Mouse (Mus musculus) stomach, postnatal 0 days (tissue): Measurements from ENCODE around the gene Tmem41b.

Experiments
- CTCF ChIP-seq: IDR thresholded peaks from 2 replicates; pipeline ENCODE4 v1.5.1; 2016; ENCODE audit warnings: antibody characterized with exemption, low read depth, mild to moderate bottlenecking, moderate library complexity
- EP300 ChIP-seq: optimal IDR thresholded peaks from 2 replicates; pipeline ENCODE3; 2016; ENCODE audit warnings: antibody characterized with exemption

DNA sequence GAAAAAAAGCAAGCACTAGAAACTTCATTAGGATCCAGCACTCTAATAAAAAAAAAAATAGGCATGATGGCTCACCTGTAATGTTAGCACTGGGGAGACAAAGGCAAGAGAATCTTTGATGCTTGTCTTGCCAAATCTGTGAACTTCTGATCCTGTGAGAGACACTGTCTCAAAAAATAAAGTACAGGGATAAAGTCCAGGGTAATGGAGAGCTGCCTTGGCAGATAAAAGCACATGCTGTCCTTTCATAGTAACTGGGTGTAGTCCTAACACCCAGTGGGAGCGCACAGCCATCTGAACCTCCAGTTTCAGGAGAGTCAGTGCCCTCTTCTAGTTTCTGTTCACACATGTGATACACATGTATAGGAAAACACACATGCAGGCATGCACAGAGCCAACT is 4.6 kb upstream of the Tmem41b start:
- no peak for TF ChIP-seq CTCF
- no peak for TF ChIP-seq EP300
